Mouse (Mus musculus) liver, embryonic 14.5 days (tissue): ENCODE measurements around the gene Hoxa6. TPM values are rescaled to one million over a fixed set of nuclear protein-coding genes. Genes with fewer than 3 reads are reported as not detected.

Experiments
- ATAC-seq: fragments of 200-750 bp; cut with Nextera tagmentation; 2 replicates; pipeline ENCODE4 v1.8.0; 2017; ENCODE audit warnings: moderate number of reproducible peaks, mild to moderate bottlenecking, moderate library complexity; ENCODE audit not compliant: insufficient read depth
- DNase-seq, 3 experiments: peaks; one replicate each; pipeline ENCODE4 v3.0.0-alpha.2; 2012 to 2013; ENCODE audit warnings: low read depth in 3 of 3, low spot score in 3 of 3
- H3K27ac ChIP-seq: fragments of 300-500 bp; sonication (generic); 2 replicates; pipeline ENCODE4 v1.5.1; 2014; ENCODE audit warnings: moderate library complexity, mild to moderate bottlenecking, control low read depth, inconsistent platforms
- H3K27me3 ChIP-seq: fragments of 300-500 bp; sonication (generic); 2 replicates; pipeline ENCODE4 v1.6.1; 2014; ENCODE audit warnings: mild to moderate bottlenecking, low read length, moderate library complexity; ENCODE audit not compliant: control insufficient read depth, insufficient read depth
- H3K36me3 ChIP-seq: fragments of 300-500 bp; sonication (generic); replicated peaks from 2 replicates; pipeline ENCODE4 v1.6.1; 2014; ENCODE audit warnings: low read depth; ENCODE audit not compliant: control insufficient read depth, insufficient read depth
- H3K4me1 ChIP-seq, 2 experiments: fragments of 200-500 bp in 1 of 2; fragments of 300-500 bp in 1 of 2; sonication (generic) in 1 of 2; replicated peaks; 2 replicates each; pipeline ENCODE4 v1.6.1; 2012 to 2014; ENCODE audit warnings: antibody characterized with exemption in 1 of 2, inconsistent platforms in 1 of 2, low read length in 1 of 2; ENCODE audit not compliant: control insufficient read depth in 2 of 2, insufficient read depth in 2 of 2
- H3K4me2 ChIP-seq: fragments of 300-500 bp; sonication (generic); 2 replicates; pipeline ENCODE4 v1.6.1; 2014; ENCODE audit warnings: low read depth, mild to moderate bottlenecking, control low read depth, moderate library complexity
- H3K4me3 ChIP-seq, 2 experiments: fragments of 200-500 bp in 1 of 2; fragments of 300-500 bp in 1 of 2; sonication (generic) in 1 of 2; 2 replicates each; pipeline ENCODE4 v1.5.1; 2012 to 2014; ENCODE audit warnings: low read depth in 2 of 2, low read length in 2 of 2, mild to moderate bottlenecking in 2 of 2, control low read depth in 1 of 2, inconsistent platforms in 1 of 2, moderate library complexity in 1 of 2; ENCODE audit not compliant: insufficient read depth in 1 of 2
- H3K9ac ChIP-seq: fragments of 300-500 bp; sonication (generic); replicated peaks from 2 replicates; pipeline ENCODE4 v1.6.1; 2014; ENCODE audit warnings: mild to moderate bottlenecking, control low read depth, moderate library complexity
- H3K9me3 ChIP-seq: fragments of 300-500 bp; sonication (generic); 2 replicates; pipeline ENCODE4 v1.6.1; 2016; ENCODE audit warnings: low read length, mixed read lengths; ENCODE audit not compliant: control insufficient read depth
- CTCF ChIP-seq: IDR thresholded peaks from 2 replicates; pipeline ENCODE4 v1.5.1; 2016; ENCODE audit warnings: antibody characterized with exemption, low read depth, control low read depth
- EP300 ChIP-seq: IDR thresholded peaks from 2 replicates; pipeline ENCODE4 v1.6.1; 2016; ENCODE audit warnings: antibody characterized with exemption, low read depth
- WGBS: fragments of 180-500 bp; shearing (Covaris S2); extraction: QIAGEN DNeasy Blood & Tissue Kit; methylation state at CpG from one replicate; pipeline ENCODE4 v1.1.7; 2014; ENCODE audit not compliant: insufficient replicate concordance; 5-methylcytosine and 5-hydroxymethylcytosine counted together
- polyA plus RNA-seq, 2 experiments: library from polyadenylated mRNA; depleted of rRNA in 1 of 2; stranded (reverse) in 1 of 2; unstranded in 1 of 2; fragments of >200 nt; fragmentation: Nextera tagmentation in 1 of 2; extraction: Ambion mirVana in 1 of 2; gene quantifications; 2 replicates each; pipeline versions ENCODE4 v1.2.1 to v1.2.3; 2012 to 2014

Gene Hoxa6
- polyA plus RNA-seq, 2 experiments = not detected

DNA sequence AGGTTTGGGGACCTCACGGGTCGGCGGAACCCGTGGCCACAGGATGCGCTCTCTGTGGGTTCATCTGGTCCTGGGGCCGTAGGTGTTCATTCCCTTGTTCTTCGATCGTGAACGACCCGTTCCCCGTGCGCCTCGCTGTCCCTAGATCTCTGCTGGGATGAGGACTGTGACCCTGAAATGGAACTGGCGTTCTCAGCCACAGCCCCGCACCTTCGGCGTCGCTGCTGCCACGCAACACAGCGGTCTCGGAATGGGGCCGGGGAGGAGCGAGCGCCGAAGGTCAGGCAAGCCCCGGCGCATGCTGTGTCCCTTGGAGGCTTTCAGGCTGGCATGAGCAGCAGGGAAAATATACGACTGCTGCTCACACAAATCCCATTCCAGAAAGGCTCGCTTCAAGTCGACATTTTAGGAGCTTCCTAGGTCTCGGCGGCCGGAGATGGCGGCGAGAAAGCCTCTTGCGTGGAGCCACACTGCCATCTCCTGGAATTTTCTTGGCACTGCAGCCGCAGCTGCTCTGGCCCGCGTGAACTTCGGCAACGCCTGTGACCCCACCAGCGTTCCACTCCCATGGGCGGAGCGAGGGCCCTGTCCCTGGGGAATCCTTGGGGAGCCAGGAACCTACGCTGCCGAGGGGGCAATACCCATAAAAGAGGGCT lies 12.9 kb upstream of the Hoxa6 start, which contains the start of gene Hoxa7:
Gene Hoxa7 (minus strand): TSS at position 518 of the 656 bp plus-strand sequence.
- 1% methylated on average over 46 of the region's 46 CpGs for WGBS
- H3K9me3 ChIP-seq = no peaks in the 10 kb centered on the region
- TF ChIP-seq EP300 = no peak
- TF ChIP-seq CTCF = peak; percentile 91
- peak within 1 kb of the TSS; percentile 49 to 51 for H3K4me3 ChIP-seq
- DNase-seq (peak in 2 of 3 experiments; percentile 26), ATAC-seq (no peak)
- H3K27me3 ChIP-seq = peaks cover 100% of the 10 kb centered on the region
- no peak within 1 kb of the TSS for H3K9ac ChIP-seq
- H3K27ac ChIP-seq = no peak within 1 kb of the TSS
- peak within 1 kb of the TSS; percentile 69 for H3K4me2 ChIP-seq
- no peaks in the 10 kb centered on the region for H3K36me3 ChIP-seq
- no peaks in the 10 kb centered on the region for H3K4me1 ChIP-seq

DNA sequence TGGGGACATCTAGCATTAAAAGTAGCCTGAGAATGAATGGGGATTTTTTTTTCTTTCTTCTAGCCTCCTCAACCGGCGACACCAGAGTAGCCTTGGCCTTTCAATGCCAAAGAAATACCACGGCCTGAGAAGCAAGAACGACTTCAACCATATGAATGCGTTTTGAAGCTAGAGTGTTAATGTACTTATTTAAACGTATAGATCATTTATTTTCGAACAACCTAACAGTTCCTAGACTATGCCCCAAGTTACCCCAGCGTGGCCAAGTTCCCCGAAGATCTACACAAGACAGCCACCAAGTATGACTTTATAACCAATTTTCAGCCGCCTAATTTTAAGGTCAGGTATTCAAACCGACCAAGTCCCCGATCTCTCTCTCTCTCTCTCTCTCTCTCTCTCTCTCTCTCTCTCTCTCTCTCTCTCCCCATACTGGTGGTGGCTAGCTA lies 12.4 kb upstream of the Hoxa6 start:
- DNase-seq (no peak), ATAC-seq (no peak)
- Histone ChIP-seq H3K27me3 (peaks cover 100% of the 10 kb centered on the region), H3K9ac (no peak overlapping the region), H3K9me3 (no peaks in the 10 kb centered on the region), H3K4me1 (no peaks in the 10 kb centered on the region), H3K4me3 (peak overlapping the region; percentile 49 to 51; a peak in 3 of 4 replicates), H3K36me3 (no peaks in the 10 kb centered on the region), H3K4me2 (peak overlapping the region; percentile 69), H3K27ac (no peak overlapping the region)
- WGBS = 7% methylated on average over 12 of the region's 12 CpGs
- no peak for TF ChIP-seq CTCF
- TF ChIP-seq EP300 = no peak

DNA sequence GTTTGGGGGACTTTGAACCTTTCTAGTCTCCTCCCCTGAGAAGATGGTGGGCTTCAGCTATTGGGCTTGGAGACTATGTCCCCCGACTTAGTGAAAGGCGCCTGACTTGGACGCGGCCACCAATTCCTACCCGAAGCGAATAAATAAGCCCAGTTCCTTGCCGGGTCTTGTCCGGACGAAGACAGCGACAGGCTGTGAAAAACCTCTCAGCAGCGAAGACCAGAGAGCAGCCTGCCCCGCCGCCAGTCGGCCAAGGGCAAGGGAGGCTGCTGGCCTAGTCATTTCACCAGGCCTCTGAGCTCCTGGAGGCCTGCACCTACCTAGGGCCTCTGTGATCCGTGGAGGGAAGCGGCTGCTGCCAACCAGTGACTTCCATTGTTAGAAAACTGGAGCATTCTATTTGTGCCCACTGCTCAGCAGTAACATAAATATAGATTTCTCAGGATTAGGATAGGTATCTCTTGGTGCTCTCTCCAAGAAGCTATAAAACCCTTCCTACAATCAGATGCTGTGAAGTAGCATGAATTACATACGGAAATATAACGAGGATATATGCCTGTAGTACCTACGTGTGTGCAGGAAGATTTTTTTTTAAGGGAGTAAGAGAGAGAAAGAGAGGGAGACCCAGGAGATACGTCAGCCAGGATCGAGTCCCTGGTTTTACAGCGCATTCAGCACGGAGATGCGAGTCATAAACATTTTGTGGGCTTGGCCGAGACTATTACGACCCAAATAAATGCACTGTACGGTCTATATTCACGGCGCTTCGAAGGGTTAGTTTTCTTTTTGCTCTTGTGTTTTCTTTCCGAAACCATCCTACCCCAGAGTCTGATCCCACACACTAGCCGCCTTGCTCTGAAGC lies 11.7 kb upstream of the Hoxa6 start:
- WGBS = 27% methylated on average over 32 of the region's 32 CpGs
- no peak overlapping the region for H3K27ac ChIP-seq
- no peak for DNase-seq
- no peak overlapping the region for H3K4me3 ChIP-seq
- no peak overlapping the region for H3K9ac ChIP-seq
- H3K9me3 ChIP-seq = no peaks in the 10 kb centered on the region
- H3K4me1 ChIP-seq = no peaks in the 10 kb centered on the region
- TF ChIP-seq CTCF (no peak), EP300 (no peak)
- H3K36me3 ChIP-seq = no peaks in the 10 kb centered on the region
- no peak overlapping the region for H3K4me2 ChIP-seq
- ATAC-seq = no peak
- H3K27me3 ChIP-seq = peaks cover 100% of the 10 kb centered on the region

DNA sequence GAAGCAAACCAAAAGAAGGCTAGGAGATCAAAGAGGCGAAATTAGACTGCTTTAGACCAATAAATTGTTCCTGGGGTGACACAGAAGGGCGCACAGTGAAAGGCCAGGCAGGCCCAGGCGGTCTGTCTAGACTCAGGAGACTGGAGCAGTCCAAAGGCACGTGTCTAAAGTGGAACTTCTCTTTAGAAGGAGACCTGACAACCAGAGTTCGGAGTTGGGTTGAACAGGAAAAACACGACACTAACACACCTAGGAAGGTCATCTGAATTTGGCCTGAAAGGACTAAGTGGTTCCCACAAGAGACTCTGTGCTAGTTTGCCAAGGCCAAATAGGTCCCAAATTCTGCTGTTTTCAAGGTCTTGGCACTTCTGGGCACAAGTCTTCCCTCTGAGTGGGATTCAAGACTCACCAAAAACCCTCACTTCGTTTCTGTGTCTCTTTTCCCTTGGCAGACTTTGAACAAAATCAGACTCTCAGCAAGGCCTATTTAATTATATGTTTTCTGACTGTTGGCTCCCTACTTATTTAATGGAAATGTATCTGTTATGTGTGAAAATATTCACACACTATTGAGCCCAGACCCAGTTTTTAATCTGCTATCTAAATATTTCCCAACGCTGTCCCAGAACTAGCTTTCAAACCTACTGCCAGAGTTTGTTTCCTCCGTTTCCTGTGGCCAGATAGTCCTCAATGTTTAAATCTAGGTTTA lies 10.9 kb upstream of the Hoxa6 start:
- WGBS = 39% methylated on average over 9 of the region's 9 CpGs
- H3K4me3 ChIP-seq = no peak overlapping the region
- H3K27me3 ChIP-seq = peaks cover 100% of the 10 kb centered on the region
- H3K36me3 ChIP-seq = no peaks in the 10 kb centered on the region
- no peak overlapping the region for H3K4me2 ChIP-seq
- no peaks in the 10 kb centered on the region for H3K4me1 ChIP-seq
- no peak overlapping the region for H3K27ac ChIP-seq
- no peaks in the 10 kb centered on the region for H3K9me3 ChIP-seq
- ATAC-seq (no peak), DNase-seq (no peak)
- no peak overlapping the region for H3K9ac ChIP-seq
- no peak for TF ChIP-seq CTCF
- TF ChIP-seq EP300 = no peak
